Mouse (Mus musculus) midbrain, embryonic 14.5 days (tissue): ENCODE measurements at regions not wholly inside any gene's neighbourhood (a gene's known extent, or its start where the extent isn't known, plus 50 kb on each side); places are given as distances from the start of the nearest gene placed in this dataset.

Experiments
- ATAC-seq: fragments of 200-750 bp; cut with Nextera tagmentation; 2 replicates; pipeline ENCODE4 v1.8.0; 2017; ENCODE audit warnings: moderate number of reproducible peaks, moderate library complexity; ENCODE audit not compliant: low FRiP score, low TSS enrichment
- DNase-seq: peaks from one replicate; pipeline ENCODE4 v3.0.0-alpha.2; 2015
- H3K27ac ChIP-seq: fragments of 300-500 bp; sonication (generic); replicated peaks from 2 replicates; pipeline ENCODE4 v1.5.1; 2014; ENCODE audit warnings: mild to moderate bottlenecking, low read depth, low read length, moderate library complexity
- H3K27me3 ChIP-seq: fragments of 300-500 bp; sonication (generic); 2 replicates; pipeline ENCODE4 v1.6.1; 2014; ENCODE audit warnings: low read length, control low read depth, mixed read lengths; ENCODE audit not compliant: control insufficient read depth, insufficient read depth
- H3K36me3 ChIP-seq: fragments of 300-500 bp; sonication (generic); 2 replicates; pipeline ENCODE4 v1.6.1; 2014; ENCODE audit warnings: low read length, control low read depth; ENCODE audit not compliant: control insufficient read depth, insufficient read depth
- H3K4me1 ChIP-seq: fragments of 300-500 bp; sonication (generic); 2 replicates; pipeline ENCODE4 v1.6.1; 2014; ENCODE audit warnings: mild to moderate bottlenecking, antibody characterized with exemption, low read length, control low read depth; ENCODE audit not compliant: control insufficient read depth, insufficient read depth
- H3K4me2 ChIP-seq: fragments of 300-500 bp; sonication (generic); 2 replicates; pipeline ENCODE4 v1.6.1; 2014; ENCODE audit warnings: mild to moderate bottlenecking, low read length, moderate library complexity
- H3K4me3 ChIP-seq: fragments of 300-500 bp; sonication (generic); replicated peaks from 2 replicates; pipeline ENCODE4 v1.5.1; 2014; ENCODE audit warnings: low read depth, low read length
- H3K9ac ChIP-seq: fragments of 300-500 bp; sonication (generic); replicated peaks from 2 replicates; pipeline ENCODE4 v1.6.1; 2014; ENCODE audit warnings: mild to moderate bottlenecking, low read length, moderate library complexity
- H3K9me3 ChIP-seq: fragments of 300-500 bp; sonication (generic); 2 replicates; pipeline ENCODE4 v1.6.1; 2016; ENCODE audit warnings: low read length, control low read depth, mixed read lengths; ENCODE audit not compliant: control insufficient read depth
- WGBS: fragments of 180-500 bp; shearing (Covaris S2); extraction: QIAGEN DNeasy Blood & Tissue Kit; methylation state at CpG from one replicate; pipeline ENCODE4 v1.1.7; 2014; 5-methylcytosine and 5-hydroxymethylcytosine counted together

GRCm38 (mm10) chr4:106186684-106187083 is 129.3 kb upstream of the Usp24 start:
- DNase-seq (no peak), ATAC-seq (no peak)
- Histone ChIP-seq H3K27ac (no peak overlapping the region), H3K4me1 (no peaks in the 10 kb centered on the region), H3K4me3 (no peak overlapping the region), H3K9me3 (no peaks in the 10 kb centered on the region), H3K4me2 (no peak overlapping the region), H3K9ac (no peak overlapping the region), H3K36me3 (no peaks in the 10 kb centered on the region), H3K27me3 (no peaks in the 10 kb centered on the region)
- 92% methylated on average over 7 of the region's 7 CpGs for WGBS

GRCm38 (mm10) chr4:106190248-106190647 is 125.8 kb upstream of the Usp24 start:
- ATAC-seq = no peak
- no peaks in the 10 kb centered on the region for H3K9me3 ChIP-seq
- no peak overlapping the region for H3K27ac ChIP-seq
- DNase-seq = no peak
- no peak overlapping the region for H3K4me3 ChIP-seq
- no peaks in the 10 kb centered on the region for H3K4me1 ChIP-seq
- 88% methylated on average over 4 of the region's 4 CpGs for WGBS
- no peaks in the 10 kb centered on the region for H3K36me3 ChIP-seq
- no peaks in the 10 kb centered on the region for H3K27me3 ChIP-seq
- H3K4me2 ChIP-seq = no peak overlapping the region
- H3K9ac ChIP-seq = no peak overlapping the region

GRCm38 (mm10) chr4:106191331-106191730 is 124.7 kb upstream of the Usp24 start:
- H3K4me3 ChIP-seq = no peak overlapping the region
- no peak overlapping the region for H3K27ac ChIP-seq
- H3K4me1 ChIP-seq = no peaks in the 10 kb centered on the region
- no peak overlapping the region for H3K9ac ChIP-seq
- no peaks in the 10 kb centered on the region for H3K36me3 ChIP-seq
- no peak for DNase-seq
- H3K27me3 ChIP-seq = no peaks in the 10 kb centered on the region
- no peak overlapping the region for H3K4me2 ChIP-seq
- no peak for ATAC-seq
- 93% methylated on average over 8 of the region's 8 CpGs for WGBS
- no peaks in the 10 kb centered on the region for H3K9me3 ChIP-seq

GRCm38 (mm10) chr4:106191843-106192242 is 124.2 kb upstream of the Usp24 start:
- ATAC-seq = no peak
- WGBS = 89% methylated on average over 3 of the region's 3 CpGs
- Histone ChIP-seq H3K9ac (no peak overlapping the region), H3K27ac (no peak overlapping the region), H3K4me3 (no peak overlapping the region), H3K4me2 (no peak overlapping the region), H3K36me3 (no peaks in the 10 kb centered on the region), H3K27me3 (no peaks in the 10 kb centered on the region), H3K4me1 (no peaks in the 10 kb centered on the region), H3K9me3 (no peaks in the 10 kb centered on the region)
- DNase-seq = no peak

GRCm38 (mm10) chr4:106193204-106193945 is 122.6 kb upstream of the Usp24 start:
- Histone ChIP-seq H3K27ac (no peak overlapping the region), H3K9me3 (no peaks in the 10 kb centered on the region)
- WGBS = 78% methylated on average over 3 of the region's 3 CpGs

GRCm38 (mm10) chr4:106195497-106196166 is 120.4 kb upstream of the Usp24 start:
- WGBS = 89% methylated on average over 3 of the region's 3 CpGs
- Histone ChIP-seq H3K4me2 (no peak overlapping the region), H3K9me3 (no peaks in the 10 kb centered on the region), H3K4me3 (no peak overlapping the region), H3K27me3 (no peaks in the 10 kb centered on the region), H3K4me1 (peaks cover 6% of the 10 kb centered on the region; the same call in 1 of the 2 replicates), H3K9ac (no peak overlapping the region), H3K36me3 (no peaks in the 10 kb centered on the region), H3K27ac (no peak overlapping the region)
- ATAC-seq = no peak
- no peak for DNase-seq

More at GRCm38 (mm10) chr4:106193204-106193945, 122.6 kb upstream of the Usp24 start:
- Histone ChIP-seq H3K9ac (no peak overlapping the region), H3K27me3 (no peaks in the 10 kb centered on the region), H3K4me3 (no peak overlapping the region), H3K4me2 (no peak overlapping the region), H3K36me3 (no peaks in the 10 kb centered on the region), H3K4me1 (no peaks in the 10 kb centered on the region)
- DNase-seq (no peak), ATAC-seq (no peak)

- Histone ChIP-seq H3K36me3 (no peaks in the 10 kb centered on the region), H3K27me3 (no peaks in the 10 kb centered on the region), H3K4me1 (peaks cover 6% of the 10 kb centered on the region; the same call in 1 of the 2 replicates), H3K9me3 (no peaks in the 10 kb centered on the region), H3K27ac (0 out of 2 replicates have a peak overlapping the region, but pooled peaks have one; percentile 26), H3K4me3 (no peak overlapping the region), H3K9ac (no peak overlapping the region), H3K4me2 (peak overlapping the region; percentile 21; the same call in 1 of the 2 replicates)
- ATAC-seq (no peak), DNase-seq (peak; percentile 33)
- WGBS = 6% methylated on average over 11 of the region's 11 CpGs
Observed at GRCm38 (mm10) chr4:106199833-106200232, 116.2 kb upstream of the Usp24 start.

- Histone ChIP-seq H3K4me3 (no peak overlapping the region), H3K36me3 (no peaks in the 10 kb centered on the region), H3K4me2 (no peak overlapping the region), H3K27me3 (no peaks in the 10 kb centered on the region), H3K27ac (0 out of 2 replicates have a peak overlapping the region, but pooled peaks have one; percentile 26), H3K9me3 (no peaks in the 10 kb centered on the region), H3K9ac (no peak overlapping the region), H3K4me1 (peaks cover 6% of the 10 kb centered on the region; the same call in 1 of the 2 replicates)
- ATAC-seq (no peak), DNase-seq (peak; percentile 59)
- WGBS = 42% methylated on average over 6 of the region's 6 CpGs
Observed at GRCm38 (mm10) chr4:106200241-106200640, 115.8 kb upstream of the Usp24 start.
